In the genomic region with DNA sequence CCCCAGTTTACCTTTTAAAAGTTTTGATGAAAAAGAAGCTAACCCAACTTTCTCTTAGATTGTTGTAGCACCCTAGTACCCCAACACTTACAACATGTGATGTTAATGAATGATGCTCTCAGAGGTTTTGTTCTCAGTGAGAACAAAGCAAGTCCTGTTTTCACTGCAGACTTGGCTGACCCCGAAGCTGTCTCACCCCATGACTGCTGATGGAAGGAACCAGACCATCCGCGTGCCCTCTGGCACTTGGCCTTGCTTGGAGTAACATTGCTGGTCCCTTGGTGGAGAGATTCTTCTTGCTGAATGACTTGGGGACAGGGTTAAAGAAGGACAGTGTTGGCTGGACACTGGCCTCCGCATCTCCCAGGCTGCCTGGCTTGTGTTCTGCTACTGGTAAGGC, we compare ENCODE assay signal across 26 mouse cellular contexts. TPM values are rescaled to one million over a fixed set of nuclear protein-coding genes. Genes with fewer than 3 reads are reported as not detected.
DNase-seq lines count a peak whose midpoint lies in the region; ATAC-seq and TF ChIP-seq lines count a peak whose summit lies in the region.
"Had no signal": no experiment of that assay in that cellular context is flagged by ENCODE, and none has a peak within 500 bp of the region (broad histone marks: within the 10 kb centered on the region; RNA-seq: fewer than 3 reads in every experiment).

No protein-coding gene starts in this region.

- H3K9me3 ChIP-seq in forebrain, embryonic 10.5 days, result no peaks in the 10 kb centered on the region
- H3K9me3 ChIP-seq in forebrain, embryonic 11.5 days (ENCODE audit: control insufficient read depth, low read length), result no peaks in the 10 kb centered on the region
- H3K9me3 ChIP-seq in hindbrain, postnatal 0 days (ENCODE audit: low read length), result no peaks in the 10 kb centered on the region
- H3K9me3 ChIP-seq in hindbrain, embryonic 11.5 days (ENCODE audit: control insufficient read depth, low read length), result no peaks in the 10 kb centered on the region
- H3K9me3 ChIP-seq: embryonic facial prominence, embryonic 12.5 days; embryonic facial prominence, embryonic 15.5 days; hindbrain, embryonic 10.5 days had no signal

- H3K4me2 ChIP-seq in forebrain, embryonic 11.5 days (ENCODE audit: low read depth, low read length, severe bottlenecking), result no peak overlapping the region
- H3K4me2 ChIP-seq in hindbrain, postnatal 0 days (ENCODE audit: low read depth, low read length), result no peak overlapping the region
- H3K4me2 ChIP-seq in hindbrain, embryonic 11.5 days (replicated peaks; ENCODE audit: low read depth, low read length), result no peak overlapping the region
- H3K4me2 ChIP-seq: embryonic facial prominence, embryonic 12.5 days; embryonic facial prominence, embryonic 15.5 days; heart, embryonic 11.5 days; hindbrain, embryonic 14.5 days had no signal

- H3K27ac ChIP-seq in forebrain, embryonic 10.5 days, result peak overlapping the region; percentile 52
- no peak overlapping the region for H3K27ac ChIP-seq in forebrain, embryonic 11.5 days (ENCODE audit: low read depth, low read length)
- H3K27ac ChIP-seq in hindbrain, postnatal 0 days, result no peak overlapping the region
- no peak overlapping the region for H3K27ac ChIP-seq in hindbrain, embryonic 11.5 days (ENCODE audit: low read depth, low read length)
- H3K27ac ChIP-seq: embryonic facial prominence, embryonic 12.5 days; embryonic facial prominence, embryonic 15.5 days; hindbrain, embryonic 10.5 days; hindbrain, embryonic 14.5 days had no signal

- no peak for ATAC-seq in forebrain, embryonic 11.5 days (replicated peaks; ENCODE audit: low FRiP score)
- no peak for ATAC-seq in hindbrain, postnatal 0 days
- ATAC-seq in hindbrain, embryonic 11.5 days (ENCODE audit: low FRiP score), result no peak
- ATAC-seq in megakaryocyte, adult 5-6 weeks (ENCODE audit: poor library complexity, severe bottlenecking), result no peak
- ATAC-seq: activated CD4-positive, CD25-positive, alpha-beta regulatory T cell, adult 4 months; CD4-positive, CD25-positive, alpha-beta regulatory T cell, adult 4 months; forebrain, embryonic 14.5 days; forebrain, postnatal 0 days; intestine, postnatal 0 days had no signal

- H3K4me3 ChIP-seq in forebrain, embryonic 10.5 days, result no peak overlapping the region
- no peak overlapping the region for H3K4me3 ChIP-seq in forebrain, embryonic 11.5 days (ENCODE audit: low read depth, low read length)
- no peak overlapping the region for H3K4me3 ChIP-seq in hindbrain, postnatal 0 days (ENCODE audit: low read length)
- H3K4me3 ChIP-seq in hindbrain, embryonic 11.5 days (ENCODE audit: low read depth, low read length), result no peak overlapping the region
- H3K4me3 ChIP-seq: embryonic facial prominence, embryonic 12.5 days; embryonic facial prominence, embryonic 15.5 days; erythroblast, embryonic 14.5 days; hindbrain, embryonic 10.5 days had no signal

- H3K27me3 ChIP-seq in forebrain, embryonic 10.5 days (ENCODE audit: poor library complexity, severe bottlenecking), result no peaks in the 10 kb centered on the region
- no peaks in the 10 kb centered on the region for H3K27me3 ChIP-seq in forebrain, embryonic 11.5 days (ENCODE audit: control insufficient read depth, insufficient read depth, low read length)
- H3K27me3 ChIP-seq in hindbrain, postnatal 0 days (ENCODE audit: insufficient read depth, low read length), result no peaks in the 10 kb centered on the region
- no peaks in the 10 kb centered on the region for H3K27me3 ChIP-seq in hindbrain, embryonic 11.5 days (ENCODE audit: control insufficient read depth, insufficient read depth, low read length)
- H3K27me3 ChIP-seq: embryonic facial prominence, embryonic 12.5 days; embryonic facial prominence, embryonic 15.5 days had no signal

- no peak overlapping the region for H3K9ac ChIP-seq in forebrain, embryonic 11.5 days (ENCODE audit: low read length)
- no peak overlapping the region for H3K9ac ChIP-seq in hindbrain, postnatal 0 days (replicated peaks; ENCODE audit: low read length)
- no peak overlapping the region for H3K9ac ChIP-seq in hindbrain, embryonic 11.5 days (ENCODE audit: low read depth, low read length)
- H3K9ac ChIP-seq: embryonic facial prominence, embryonic 12.5 days; embryonic facial prominence, embryonic 15.5 days; forebrain, postnatal 0 days; hindbrain, embryonic 14.5 days had no signal

- H3K36me3 ChIP-seq in forebrain, embryonic 10.5 days (replicated peaks), result no peaks in the 10 kb centered on the region
- no peaks in the 10 kb centered on the region for H3K36me3 ChIP-seq in forebrain, embryonic 11.5 days (ENCODE audit: control insufficient read depth, insufficient read depth, low read length)
- no peaks in the 10 kb centered on the region for H3K36me3 ChIP-seq in hindbrain, postnatal 0 days (ENCODE audit: insufficient read depth, low read length)
- no peaks in the 10 kb centered on the region for H3K36me3 ChIP-seq in hindbrain, embryonic 11.5 days (ENCODE audit: control insufficient read depth, insufficient read depth, low read length)
- H3K36me3 ChIP-seq: embryonic facial prominence, embryonic 12.5 days; embryonic facial prominence, embryonic 15.5 days; hindbrain, embryonic 10.5 days had no signal

- DNase-seq in forebrain, embryonic 10.5 days (ENCODE audit: extremely low spot score, low spot score), result no peak
- no peak for DNase-seq in forebrain, embryonic 11.5 days (ENCODE audit: low spot score)
- peak; percentile 35 for DNase-seq in hindbrain, postnatal 0 days (ENCODE audit: low spot score)
- DNase-seq in hindbrain, embryonic 11.5 days (ENCODE audit: low spot score), result no peak
- peak; percentile 53 for DNase-seq in retina, postnatal 1 day
- DNase-seq in retina, embryonic 14.5 days (ENCODE audit: low spot score), result no peak
- DNase-seq: adrenal gland, adult 8-10 months; adrenal gland, postnatal 25 days; cerebellum, adult 9-10 months; forebrain, postnatal 0 days; gastrocnemius, postnatal 10 days; gastrocnemius, postnatal 36 days; heart, postnatal 36 days; kidney, adult 2 months had no signal

- H3K4me1 ChIP-seq in forebrain, embryonic 10.5 days, result peaks cover 42% of the 10 kb centered on the region
- H3K4me1 ChIP-seq in forebrain, embryonic 11.5 days (replicated peaks; ENCODE audit: control insufficient read depth, insufficient read depth, low read length), result peaks cover 9% of the 10 kb centered on the region
- peaks cover 7% of the 10 kb centered on the region; the same call in 1 of the 2 replicates for H3K4me1 ChIP-seq in hindbrain, postnatal 0 days (ENCODE audit: insufficient read depth, low read length)
- no peaks in the 10 kb centered on the region; the same call in none of the 2 replicates for H3K4me1 ChIP-seq in hindbrain, embryonic 11.5 days (replicated peaks; ENCODE audit: control insufficient read depth, insufficient read depth, low read length)

- WGBS in forebrain, embryonic 10.5 days, result 78% methylated on average over 4 of the region's 4 CpGs
- 71% methylated on average over 4 of the region's 4 CpGs for WGBS in forebrain, embryonic 11.5 days
- WGBS in hindbrain, postnatal 0 days, result 58% methylated on average over 4 of the region's 4 CpGs
- WGBS in hindbrain, embryonic 11.5 days, result 77% methylated on average over 4 of the region's 4 CpGs

- no peak for TF ChIP-seq CTCF in hindbrain, postnatal 0 days (IDR thresholded peaks at IDR 0.05; ENCODE audit: low read depth)

RNA-seq across cellular contexts. Expression of a gene that starts 58.5 kb away (rescaled TPM):
- 13.5 and 16.4 TPM in 2 replicates for polyA plus RNA-seq in forebrain, embryonic 10.5 days (2016; fragmentation: Nextera tagmentation; extraction: Ambion mirVana)
- polyA plus RNA-seq in forebrain, embryonic 11.5 days (2014; fragmentation: Nextera tagmentation; extraction: Ambion mirVana), result 18.2 and 20.3 TPM in 2 replicates
- total RNA-seq in hindbrain, postnatal 0 days (2014; rRNA removed), result 11.2 and 16.2 TPM in 2 replicates
- polyA plus RNA-seq in hindbrain, postnatal 0 days (2015; fragmentation: Nextera tagmentation; extraction: Ambion mirVana), result 15.6 and 17.5 TPM in 2 replicates
- 16.2 and 18.2 TPM in 2 replicates for polyA plus RNA-seq in hindbrain, embryonic 11.5 days (2014; fragmentation: Nextera tagmentation; extraction: Ambion mirVana)
- total RNA-seq in megakaryocyte, adult 5-6 weeks (2015), result 0.71 and 0.91 TPM in 2 replicates
- total RNA-seq in megakaryocyte, adult 5-6 weeks (2017), result 0.89 and 1.8 TPM in 2 replicates
- polyA plus RNA-seq: erythroblast, embryonic 14.5 days had no signal

RNA-seq across cellular contexts. Expression of a gene that starts 58.9 kb away (rescaled TPM):
- 0.27 and 0.72 TPM in 2 replicates for polyA plus RNA-seq in forebrain, embryonic 10.5 days (2016; fragmentation: Nextera tagmentation; extraction: Ambion mirVana)
- 1.2 and 1.4 TPM in 2 replicates for polyA plus RNA-seq in forebrain, embryonic 11.5 days (2014; fragmentation: Nextera tagmentation; extraction: Ambion mirVana)
- 0.68 and 1.8 TPM in 2 replicates for total RNA-seq in hindbrain, postnatal 0 days (2014; rRNA removed)
- polyA plus RNA-seq in hindbrain, postnatal 0 days (2015; fragmentation: Nextera tagmentation; extraction: Ambion mirVana), result 6.4 and 7.5 TPM in 2 replicates
- 3.7 TPM in 2 replicates for polyA plus RNA-seq in hindbrain, embryonic 11.5 days (2014; fragmentation: Nextera tagmentation; extraction: Ambion mirVana)
- total RNA-seq in megakaryocyte, adult 5-6 weeks (2015), result not detected in 2 replicates
- not detected in 2 replicates for total RNA-seq in megakaryocyte, adult 5-6 weeks (2017)
- total RNA-seq: MEL had no signal
- polyA plus RNA-seq: activated CD4-positive, CD25-positive, alpha-beta regulatory T cell, adult 4 months; erythroblast, embryonic 14.5 days had no signal

Comparison
In these comparisons a context has a peak if more than half of its experiments do, and no peak if none do; other contexts are left out.
1. DNase-seq: peak in hindbrain, postnatal 0 days (single experiment) and retina, postnatal 1 day (single experiment); none in forebrain, embryonic 10.5 days (single experiment), forebrain, embryonic 11.5 days (single experiment), hindbrain, embryonic 11.5 days (single experiment) and retina, embryonic 14.5 days (single experiment).